ENCODE assay signal across 8 mouse cellular contexts in the genomic region with DNA sequence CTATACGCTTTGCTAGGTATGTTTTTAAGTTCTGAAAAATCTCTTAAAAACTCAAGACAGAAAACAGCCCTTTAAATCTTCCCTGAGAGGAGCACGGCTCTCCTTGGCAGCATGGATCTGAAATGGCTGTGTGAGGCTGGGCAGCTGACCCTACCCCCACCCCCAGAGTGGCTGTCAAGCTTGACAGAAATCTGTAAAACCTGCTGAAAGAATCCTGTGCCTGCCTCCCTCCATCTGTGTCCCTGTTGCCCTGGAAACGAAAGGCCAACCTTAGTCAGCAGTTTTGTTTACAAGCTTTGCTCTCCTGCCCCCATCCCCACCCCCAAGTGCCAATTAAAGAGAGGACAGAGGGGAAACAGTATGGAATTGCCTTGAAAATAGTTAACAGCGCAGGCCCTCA. TPM values are rescaled to one million over a fixed set of nuclear protein-coding genes. Genes with fewer than 3 reads are reported as not detected.
A peak's percentile ranks its signal among the peaks of the same experiment; 100 is the strongest.
DNase-seq lines count a peak whose midpoint lies in the region; ATAC-seq and TF ChIP-seq lines count a peak whose summit lies in the region.
"Had no signal": no experiment of that assay in that cellular context is flagged by ENCODE, and none has a peak within 500 bp of the region (broad histone marks: within the 10 kb centered on the region; RNA-seq: fewer than 3 reads in every experiment).

No protein-coding gene starts in this region.

- no peak overlapping the region for H3K4me2 ChIP-seq in limb, embryonic 12.5 days
- H3K4me2 ChIP-seq: liver, embryonic 12.5 days had no signal

- H3K4me1 ChIP-seq in ES-E14 (ENCODE audit: control insufficient read depth in 2 of 2, insufficient read depth in 2 of 2, low read length in 2 of 2, poor library complexity in 1 of 2), result peaks cover 0 to 9% of the 10 kb centered on the region in 2 experiments; a peak in 1 of 4 replicates
- peaks cover 36% of the 10 kb centered on the region for H3K4me1 ChIP-seq in limb, embryonic 12.5 days (replicated peaks)

- no peak overlapping the region for H3K4me3 ChIP-seq in ES-E14 (ENCODE audit: insufficient read depth in 1 of 2, low read depth in 1 of 2, low read length in 2 of 2, poor library complexity in 1 of 2, severe bottlenecking in 1 of 2)
- H3K4me3 ChIP-seq in limb, embryonic 12.5 days (replicated peaks), result no peak overlapping the region
- H3K4me3 ChIP-seq: liver, embryonic 12.5 days had no signal

- no peaks in the 10 kb centered on the region for H3K27me3 ChIP-seq in limb, embryonic 12.5 days
- H3K27me3 ChIP-seq: liver, embryonic 12.5 days had no signal

- H3K9me3 ChIP-seq in ES-E14 (ENCODE audit: control insufficient read depth, insufficient read depth, low read depth, low read length), result no peaks in the 10 kb centered on the region
- H3K9me3 ChIP-seq in limb, embryonic 12.5 days, result no peaks in the 10 kb centered on the region
- H3K9me3 ChIP-seq: liver, embryonic 12.5 days had no signal

- ATAC-seq in limb, embryonic 12.5 days (ENCODE audit: insufficient number of reproducible peaks, insufficient read depth, low FRiP score, low TSS enrichment, low read depth), result peak; percentile 34; the same call in 1 of the 2 replicates
- ATAC-seq: liver, embryonic 12.5 days had no signal

- WGBS in limb, embryonic 12.5 days, result 34% methylated on average over 4 of the region's 4 CpGs

- DNase-seq in ES-E14 (ENCODE audit: low read depth, low spot score) (no peak), R1 (ENCODE audit: low read depth, low spot score) (peak; percentile 53)
- DNase-seq in forelimb bud, embryonic 11.5 days (ENCODE audit: low read depth, low spot score), result peak; percentile 70
- DNase-seq in testis, postnatal 14 days (ENCODE audit: low spot score), result no peak
- DNase-seq in cerebellum, postnatal 25 days, result no peak
- no peak for DNase-seq in left cerebral cortex, adult 11 months (ENCODE audit: low spot score)

- in situ Hi-C loops in ES-E14 (cut with MboI; ENCODE audit: low sequenced_read_pairs in 2 of 2, unreplicated experiment in 2 of 2), result loop anchor here in 1 of 2 experiments (5.0 kb wide), 1 partner anchor 155 kb away; no protein-coding TSS in a partner anchor

- no peak overlapping the region for H3K27ac ChIP-seq in ES-E14 (ENCODE audit: insufficient read depth, low read depth, low read length, poor library complexity, severe bottlenecking)
- H3K27ac ChIP-seq in limb, embryonic 12.5 days, result peak overlapping the region; percentile 57
- H3K27ac ChIP-seq: liver, embryonic 12.5 days had no signal

- H3K36me3 ChIP-seq in ES-E14 (ENCODE audit: control insufficient read depth, insufficient read depth, low read length, poor library complexity, severe bottlenecking), result peaks cover 1% of the 10 kb centered on the region; the same call in 1 of the 2 replicates
- H3K36me3 ChIP-seq in limb, embryonic 12.5 days, result peaks cover 11% of the 10 kb centered on the region
- H3K36me3 ChIP-seq: liver, embryonic 12.5 days had no signal

- H3K9ac ChIP-seq in ES-E14 (ENCODE audit: insufficient read depth, low read depth, low read length, poor library complexity, severe bottlenecking), result no peak overlapping the region
- H3K9ac ChIP-seq in limb, embryonic 12.5 days (replicated peaks), result no peak overlapping the region; the same call in 1 of the 2 replicates
- H3K9ac ChIP-seq: liver, embryonic 12.5 days had no signal

TF ChIP-seq in ES-E14, 5 proteins besides CTCF, POLR2A, EP300 and RAD21:
- TF ChIP-seq ZNF384 (IDR thresholded peaks at IDR 0.05; ENCODE audit: low read depth, low read length), result no peak
- TF ChIP-seq HCFC1 (IDR thresholded peaks at IDR 0.05; ENCODE audit: borderline replicate concordance, insufficient read depth, low read length), result no peak
- TF ChIP-seq ZC3H11A (IDR thresholded peaks at IDR 0.05; ENCODE audit: borderline replicate concordance, low read depth, low read length), result no peak
- peak; percentile 86 for TF ChIP-seq MAFK (IDR thresholded peaks at IDR 0.05; ENCODE audit: insufficient read depth, low read depth, low read length)
- no peak for TF ChIP-seq CHD2 (IDR thresholded peaks at IDR 0.05; ENCODE audit: low read depth, low read length)

RNA-seq across cellular contexts. Expression of a gene that starts 47.3 kb away (rescaled TPM):
- not detected in 2 replicates for total RNA-seq in ES-E14 (2012; rRNA removed)
- polyA plus RNA-seq in limb, embryonic 12.5 days (2016; fragmentation: Nextera tagmentation; extraction: Ambion mirVana), result 0.18 TPM in 1 of 2 replicates, not detected in the other

Comparison
In these comparisons a context has a peak if more than half of its experiments do, and no peak if none do; other contexts are left out.
1. DNase-seq: peak in R1 (single experiment) and forelimb bud, embryonic 11.5 days (single experiment); none in ES-E14 (single experiment), testis, postnatal 14 days (single experiment), cerebellum, postnatal 25 days (0 of 2) and left cerebral cortex, adult 11 months (single experiment).